Mouse (Mus musculus): ENCODE data around the gene Iqcf1. TPM values are rescaled to one million over a fixed set of nuclear protein-coding genes. Genes with fewer than 3 reads are reported as not detected.
"Not testable (repeated sequence)": the region's sequence is repeated elsewhere in the genome, so short reads cannot be mapped to it uniquely, and the experiment has no call there.

Gene Iqcf1
- total RNA-seq, 2 experiments from 2014 or later: not detected

DNA sequence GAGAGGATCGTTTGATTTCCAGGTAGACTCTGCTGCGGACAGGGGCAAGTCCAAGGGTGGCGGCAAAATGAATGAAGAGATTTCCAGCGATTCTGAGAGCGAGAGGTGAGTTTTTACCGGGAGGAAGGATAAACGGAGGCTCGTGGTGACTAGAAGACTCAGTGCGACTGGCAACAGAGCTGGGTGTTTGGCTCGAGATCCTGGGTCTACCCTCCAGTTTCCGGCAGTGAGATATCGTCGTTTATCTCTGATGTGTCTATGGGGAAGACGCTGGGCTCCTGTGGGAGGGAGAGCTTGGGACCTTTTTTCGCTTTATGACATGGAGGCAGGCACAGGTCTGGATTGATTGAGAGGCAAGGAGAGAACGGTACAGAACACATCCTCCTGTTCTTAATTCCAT lies 22.1 kb upstream of the Iqcf1 start:
- DNase-seq (ENCODE audit: low spot score in 2 of 2): no peak
- intact Hi-C loops (cut with DNase I): loop anchor here (2.0 to 5.0 kb wide), 3 partner anchors 29 to 190 kb away; partner anchors contain the start of gene Rpl29

DNA sequence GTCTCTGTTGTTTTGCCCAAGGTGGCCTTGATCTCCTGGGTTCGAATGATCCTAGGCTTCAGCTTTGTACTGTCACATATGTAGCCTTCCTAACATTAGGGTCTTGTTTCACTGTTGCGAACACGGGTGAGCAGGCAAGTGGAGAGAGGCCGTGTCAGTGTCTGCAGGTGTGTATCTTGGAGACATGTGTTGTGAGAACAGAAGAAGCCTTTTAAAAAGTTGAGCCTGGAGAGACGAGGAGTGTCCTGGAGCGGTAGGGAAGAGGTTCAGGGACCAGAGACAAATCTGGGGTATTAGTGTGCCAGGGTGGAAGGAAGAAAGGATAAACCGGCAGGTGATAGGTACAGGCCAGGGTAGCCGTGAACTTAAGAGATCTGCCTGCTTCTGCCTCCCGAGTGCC lies 21.7 kb upstream of the Iqcf1 start:
- peak in 1 of 2 experiments; percentile 2 for DNase-seq (ENCODE audit: low spot score in 2 of 2)
- intact Hi-C loops (cut with DNase I): loop anchor here (5.0 kb wide), 1 partner anchor 191 kb away; no protein-coding TSS in a partner anchor

DNA sequence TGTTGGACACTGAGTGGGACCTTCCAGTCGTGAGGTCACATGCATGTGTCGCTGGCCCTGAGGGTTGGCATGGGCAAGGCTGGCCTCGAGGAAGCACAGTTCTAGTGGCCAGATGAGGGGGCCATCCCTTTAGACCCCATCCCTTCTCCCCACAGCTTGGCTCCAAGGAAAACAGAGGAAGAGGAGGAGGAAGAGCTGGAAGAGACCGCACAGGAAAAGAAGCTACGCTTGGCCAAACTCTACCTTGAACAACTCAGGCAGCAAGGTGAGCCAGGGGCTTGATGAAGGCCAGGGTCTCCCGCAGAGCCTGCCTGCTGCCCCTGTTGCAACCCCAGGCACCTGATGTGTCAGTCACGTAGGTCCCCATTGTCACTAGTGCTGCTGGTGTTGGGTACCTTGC lies 19.2 kb upstream of the Iqcf1 start:
- intact Hi-C loops (cut with DNase I): no loop called here
- no peak for DNase-seq (ENCODE audit: low spot score in 2 of 2)

DNA sequence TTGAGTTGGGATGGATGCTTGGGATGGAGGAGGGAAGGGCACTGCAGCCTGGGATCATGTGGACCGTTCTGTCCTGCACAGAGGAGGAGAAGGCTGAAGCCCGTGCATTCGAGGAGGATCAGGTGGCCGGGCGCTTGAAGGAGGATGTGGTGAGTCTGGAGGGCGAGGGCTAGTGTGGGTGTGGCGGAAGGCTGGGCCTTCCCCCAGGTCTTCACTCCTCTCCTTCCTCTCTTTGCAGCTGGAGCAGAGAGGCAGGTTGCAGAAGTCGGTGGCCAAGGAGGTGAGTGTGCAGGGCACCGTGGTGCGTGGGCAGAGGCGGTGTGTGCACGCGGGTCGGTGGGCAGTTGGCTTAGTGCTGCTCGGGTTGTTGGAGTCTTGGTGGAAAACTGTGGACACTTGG lies 18.7 kb upstream of the Iqcf1 start:
- DNase-seq (ENCODE audit: low spot score in 2 of 2): no peak
- intact Hi-C loops (cut with DNase I): no loop called here

DNA sequence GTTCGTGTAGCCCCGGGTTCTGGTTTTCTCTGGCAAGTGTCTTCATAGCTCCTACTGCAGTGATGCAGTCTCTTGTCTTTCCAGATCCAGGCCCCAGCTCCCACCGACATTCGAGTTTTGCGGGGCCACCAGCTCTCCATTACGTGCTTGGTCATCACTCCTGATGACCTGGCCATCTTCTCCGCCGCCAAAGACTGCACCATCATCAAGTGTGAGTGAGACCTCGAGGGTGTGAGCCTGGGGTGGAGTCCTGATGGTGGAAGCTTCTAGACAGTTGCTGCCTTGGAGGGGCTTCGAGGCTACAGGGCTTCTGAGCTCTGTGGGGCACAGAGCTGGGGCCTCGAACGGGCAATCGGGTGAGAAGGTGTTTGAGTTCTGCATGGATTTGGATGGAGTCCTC lies 18.1 kb upstream of the Iqcf1 start:
- intact Hi-C loops (cut with DNase I): no loop called here
- DNase-seq (ENCODE audit: low spot score in 2 of 2): no peak

DNA sequence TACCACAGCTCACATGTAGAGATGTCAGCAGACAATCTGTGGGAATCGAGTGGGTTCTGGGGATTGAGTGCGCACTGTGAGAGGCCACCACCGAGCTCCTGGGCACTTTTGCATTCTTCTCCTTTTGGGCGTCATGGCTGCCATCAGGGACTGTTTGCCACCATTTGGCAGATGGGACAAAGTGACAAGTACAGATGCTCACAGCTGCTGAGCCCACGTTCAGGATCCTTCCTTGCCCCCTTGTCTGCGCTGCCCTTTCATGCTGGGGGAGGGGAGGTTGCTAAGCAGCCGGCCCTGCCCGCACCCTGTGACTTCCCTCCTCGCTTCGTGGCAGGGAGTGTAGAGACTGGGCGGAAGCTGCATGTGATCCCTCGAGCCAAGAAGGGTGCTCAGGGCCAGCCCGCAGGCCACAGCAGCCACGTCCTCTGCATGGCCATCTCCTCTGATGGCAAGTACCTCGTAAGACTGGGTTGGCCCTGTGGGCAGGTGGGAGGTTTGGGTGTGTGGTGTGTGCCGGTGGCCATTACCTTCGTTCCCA lies 17.1 kb upstream of the Iqcf1 start:
- intact Hi-C loops (cut with DNase I): no loop called here
- no peak for DNase-seq (ENCODE audit: low spot score in 2 of 2)

DNA sequence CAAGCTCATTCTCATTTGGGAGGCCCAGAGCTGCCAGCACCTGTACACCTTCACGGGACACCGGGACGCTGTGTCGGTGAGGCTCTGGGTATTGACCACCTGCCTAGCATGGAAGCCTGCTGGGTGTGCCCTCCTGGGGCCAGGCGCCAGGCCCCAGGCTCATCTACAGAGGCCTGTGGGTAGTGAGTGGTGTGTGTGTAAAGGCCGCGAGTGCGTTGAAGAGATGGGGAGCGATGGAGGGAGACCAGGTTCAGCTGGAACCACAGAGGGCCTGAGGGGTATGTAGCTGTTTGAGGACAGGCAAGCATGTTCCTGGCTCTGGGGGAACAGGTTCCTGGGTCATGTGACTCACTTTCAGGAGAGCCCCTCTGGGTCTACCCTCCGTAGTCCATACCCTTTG lies 16.6 kb upstream of the Iqcf1 start:
- intact Hi-C loops (cut with DNase I): no loop called here
- no peak for DNase-seq (ENCODE audit: low spot score in 2 of 2)

DNA sequence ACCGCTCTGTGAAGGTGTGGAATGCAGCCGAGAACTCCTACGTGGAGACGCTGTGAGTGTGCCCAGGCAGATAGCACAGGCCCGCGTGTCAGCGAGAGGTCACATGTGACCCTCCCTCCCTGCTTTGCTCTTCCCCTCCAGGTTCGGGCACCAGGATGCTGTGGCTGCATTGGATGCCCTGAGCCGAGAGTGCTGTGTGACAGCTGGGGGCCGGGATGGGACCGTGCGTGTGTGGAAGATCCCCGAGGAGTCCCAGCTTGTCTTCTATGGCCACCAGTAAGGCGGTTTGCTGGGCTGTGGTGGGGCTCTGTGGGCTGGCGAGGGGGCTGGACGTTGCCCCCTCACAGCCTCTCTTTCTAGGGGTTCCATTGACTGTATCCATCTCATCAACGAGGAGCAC lies 16.2 kb upstream of the Iqcf1 start:
- intact Hi-C loops (cut with DNase I): no loop called here
- DNase-seq (ENCODE audit: low spot score in 2 of 2): no peak

DNA sequence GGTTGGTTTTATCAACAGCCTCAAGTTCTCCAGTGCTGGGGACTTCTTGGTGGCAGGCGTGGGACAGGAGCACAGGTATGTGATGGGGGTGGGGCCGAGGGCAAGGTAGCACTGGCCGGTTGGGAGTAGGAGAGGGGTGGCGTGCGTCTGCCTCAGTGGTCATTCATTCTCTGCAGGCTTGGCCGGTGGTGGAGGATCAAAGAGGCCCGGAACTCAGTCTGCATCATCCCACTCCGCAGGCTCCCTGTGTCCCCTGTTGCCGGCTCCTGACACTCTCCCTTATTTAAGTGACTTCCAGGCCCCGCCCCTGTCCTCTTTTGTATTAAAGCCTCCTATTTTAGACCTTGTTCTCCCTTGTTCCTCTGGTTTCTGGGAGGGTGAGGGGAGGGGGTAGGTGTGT lies 14.7 kb upstream of the Iqcf1 start:
- DNase-seq (ENCODE audit: low spot score in 2 of 2): no peak
- intact Hi-C loops (cut with DNase I): no loop called here

DNA sequence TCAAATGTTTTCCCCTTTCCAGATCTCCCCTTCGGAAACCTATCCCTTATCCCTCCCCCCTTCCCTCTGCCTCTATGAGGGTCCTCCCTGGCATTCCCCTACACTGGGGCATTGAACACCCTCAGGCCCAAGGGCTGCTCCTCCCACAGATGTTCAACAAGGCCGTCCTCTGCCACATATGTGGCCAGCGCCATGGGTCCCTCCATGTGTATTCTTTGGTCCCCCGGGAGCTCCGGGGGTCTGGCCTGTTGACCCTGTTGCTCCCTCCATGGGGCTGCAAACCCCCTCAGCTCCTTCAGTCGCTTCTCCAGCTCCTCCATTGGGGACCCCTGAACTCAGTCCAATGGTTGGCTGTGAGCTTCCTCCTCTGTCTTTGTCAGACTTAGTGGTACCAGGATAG lies 12.2 kb upstream of the Iqcf1 start:
- DNase-seq (ENCODE audit: low spot score in 2 of 2); intact Hi-C loops (cut with DNase I): not testable (repeated sequence)

DNA sequence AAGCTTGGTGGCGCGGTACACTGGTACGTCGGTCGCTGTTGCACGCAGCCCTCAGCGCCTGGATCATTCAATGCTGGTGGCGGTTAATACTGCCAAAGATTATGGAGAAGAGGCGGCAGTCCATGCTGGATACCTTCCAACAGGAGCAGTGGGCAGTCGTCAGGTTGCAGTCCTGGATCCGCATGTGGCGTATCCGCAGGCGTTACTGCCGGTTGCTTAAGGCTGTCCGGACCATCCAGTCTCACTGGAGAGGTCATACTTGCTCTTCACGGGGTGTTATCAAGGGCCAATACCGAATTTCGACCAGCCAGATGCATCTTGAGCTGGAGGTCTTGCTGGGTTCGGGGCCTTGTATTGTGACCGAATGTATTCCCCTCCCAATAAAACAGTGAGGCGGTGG lies 2.1 kb downstream of the Iqcf1 start:
- no peak for DNase-seq (ENCODE audit: low spot score in 2 of 2)
- intact Hi-C loops (cut with DNase I): no loop called here

DNA sequence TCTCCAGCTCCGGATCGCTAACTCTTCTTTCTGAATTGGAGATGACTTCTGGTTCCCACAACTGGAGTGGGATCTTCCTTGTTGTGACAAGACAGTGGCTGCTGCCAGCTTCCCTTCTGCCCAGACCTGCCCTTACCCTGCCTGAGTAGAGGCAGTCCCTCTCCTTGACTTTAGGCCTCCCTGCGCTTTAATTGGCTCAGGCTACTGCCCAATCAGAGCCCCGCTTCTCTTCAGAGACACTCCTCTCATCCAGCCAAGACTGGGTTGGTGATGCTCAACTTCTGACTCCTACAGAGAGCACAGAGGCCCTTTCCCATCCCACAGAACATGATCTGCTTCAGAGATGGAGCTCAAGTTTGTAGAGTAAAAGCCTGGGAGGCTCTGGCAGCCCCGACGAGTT lies 4.5 kb downstream of the Iqcf1 start:
- intact Hi-C loops (cut with DNase I): no loop called here

DNA sequence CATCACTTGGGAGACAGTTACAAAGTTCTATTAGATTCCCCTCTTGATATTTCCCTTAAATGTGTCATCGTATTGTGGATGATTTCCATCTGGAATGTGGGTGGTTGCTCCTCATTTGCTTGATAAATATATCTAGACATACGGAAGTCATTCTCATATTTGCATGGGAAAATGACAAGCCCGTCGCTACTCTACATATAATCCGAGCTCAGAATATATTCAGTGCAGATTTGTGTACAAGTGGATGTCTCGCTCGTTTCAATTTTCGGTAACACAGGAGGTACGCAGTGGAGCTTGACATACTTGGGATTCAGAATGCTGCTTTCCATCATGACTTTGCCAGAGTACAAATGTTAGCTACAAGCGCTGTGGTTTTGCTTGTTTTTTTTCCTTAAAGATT lies 9.6 kb downstream of the Iqcf1 start:
- intact Hi-C loops (cut with DNase I): no loop called here
- no peak for DNase-seq (ENCODE audit: low spot score in 2 of 2)

More for the DNA sequence above, 4.5 kb downstream of the Iqcf1 start:
- no peak for DNase-seq (ENCODE audit: low spot score in 2 of 2)

DNA sequence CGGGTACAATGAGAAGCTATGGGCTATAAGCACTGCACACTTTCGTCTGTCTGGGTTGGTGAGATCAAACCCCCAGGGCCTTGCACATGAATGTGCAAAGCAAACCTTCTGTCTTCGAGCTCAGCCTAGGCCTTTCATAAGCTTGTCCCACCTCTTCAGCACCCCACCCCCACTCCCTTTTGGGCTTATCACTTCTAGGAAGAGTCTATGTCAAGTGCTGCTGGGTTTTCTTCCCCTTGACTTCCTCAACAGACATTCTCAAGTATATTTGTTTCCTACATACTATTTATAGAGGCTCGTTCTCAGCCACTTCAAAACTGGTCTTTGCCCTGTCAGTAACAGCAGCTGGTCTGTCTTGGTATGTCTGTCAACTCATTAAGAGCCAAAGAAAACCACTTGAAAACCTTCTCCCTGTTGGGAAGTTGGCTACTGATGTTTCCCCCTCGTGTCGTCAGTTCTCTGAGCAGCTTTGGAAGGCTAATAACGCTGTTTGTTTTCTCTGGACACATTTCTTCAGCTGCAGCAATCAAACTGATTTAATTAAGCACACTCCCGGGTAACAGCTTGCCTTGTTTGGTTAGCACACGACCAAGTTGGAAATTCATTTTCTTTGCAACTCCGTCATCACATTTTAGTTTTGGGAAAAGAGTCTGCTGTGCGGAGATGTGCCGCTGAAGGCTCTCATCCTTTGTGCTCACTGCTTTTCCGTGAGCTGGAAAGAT lies 13.1 kb downstream of the Iqcf1 start:
- DNase-seq (ENCODE audit: low spot score in 2 of 2): no peak
- intact Hi-C loops (cut with DNase I): no loop called here

DNA sequence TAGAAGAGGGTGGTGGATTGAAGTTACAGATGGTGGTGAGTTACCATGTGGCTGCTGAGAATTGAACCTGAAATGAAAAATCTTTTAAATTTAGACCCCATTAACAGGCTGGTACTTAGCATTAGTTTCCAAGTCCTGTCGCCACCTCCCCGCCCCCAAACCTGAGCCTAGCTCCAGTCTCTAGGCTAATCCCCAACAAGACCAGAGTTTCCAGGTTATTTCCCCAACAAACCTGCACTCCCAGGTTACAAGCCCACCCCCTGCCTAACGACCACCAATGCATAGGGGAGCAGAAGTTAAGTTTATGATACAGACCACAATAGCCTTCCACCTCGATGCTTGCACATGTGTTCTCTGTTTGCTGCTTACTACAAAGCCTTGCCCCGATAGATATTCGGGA lies 13.8 kb downstream of the Iqcf1 start:
- no peak for DNase-seq (ENCODE audit: low spot score in 2 of 2)
- intact Hi-C loops (cut with DNase I): no loop called here

DNA sequence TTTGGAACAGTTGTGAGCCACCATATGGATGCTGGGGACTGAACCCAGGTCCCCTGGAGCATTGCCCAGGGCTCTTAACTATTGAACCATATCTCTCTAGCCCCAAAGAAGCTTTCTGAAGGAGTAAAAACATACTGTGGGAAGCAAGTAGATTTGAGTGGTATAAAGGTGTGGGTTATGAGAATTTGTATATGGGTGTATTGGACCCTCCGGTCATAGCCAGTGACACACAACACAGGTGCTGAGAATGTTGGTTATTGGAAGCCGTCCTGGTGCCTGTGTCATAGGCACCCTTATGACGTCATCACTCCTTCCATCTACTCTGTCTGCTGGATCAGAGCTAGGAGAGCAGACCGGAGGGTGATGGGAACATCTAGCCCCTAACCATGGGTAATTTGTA lies 14.5 kb downstream of the Iqcf1 start, which contains the start of gene Iqcf5:
Gene Iqcf5 (plus strand): TSS at position 301 of the 400 bp plus-strand sequence.
- no peak for DNase-seq (ENCODE audit: low spot score in 2 of 2)
- intact Hi-C loops (cut with DNase I): no loop called here

DNA sequence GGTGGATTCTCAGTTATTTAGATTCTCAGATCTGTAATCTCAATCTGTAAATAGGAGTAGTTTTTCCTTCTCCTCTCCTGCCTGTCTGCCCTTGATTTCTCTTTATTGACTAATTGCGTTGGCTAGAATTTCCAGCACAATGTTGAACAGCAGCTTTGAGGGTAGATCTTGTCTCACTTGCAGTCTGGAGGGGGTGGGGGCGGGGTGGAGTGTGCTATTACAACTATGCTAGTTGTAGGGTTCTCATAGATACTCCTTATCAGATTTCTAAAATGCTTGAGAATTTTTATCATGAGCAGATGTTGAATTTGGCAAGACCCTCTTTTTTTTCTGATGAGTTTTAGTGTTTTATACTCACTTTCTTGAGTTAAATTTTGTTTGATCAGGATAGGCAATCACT lies 19.7 kb downstream of the Iqcf1 start:
- DNase-seq (ENCODE audit: low spot score in 2 of 2): no peak
- intact Hi-C loops (cut with DNase I): no loop called here

DNA sequence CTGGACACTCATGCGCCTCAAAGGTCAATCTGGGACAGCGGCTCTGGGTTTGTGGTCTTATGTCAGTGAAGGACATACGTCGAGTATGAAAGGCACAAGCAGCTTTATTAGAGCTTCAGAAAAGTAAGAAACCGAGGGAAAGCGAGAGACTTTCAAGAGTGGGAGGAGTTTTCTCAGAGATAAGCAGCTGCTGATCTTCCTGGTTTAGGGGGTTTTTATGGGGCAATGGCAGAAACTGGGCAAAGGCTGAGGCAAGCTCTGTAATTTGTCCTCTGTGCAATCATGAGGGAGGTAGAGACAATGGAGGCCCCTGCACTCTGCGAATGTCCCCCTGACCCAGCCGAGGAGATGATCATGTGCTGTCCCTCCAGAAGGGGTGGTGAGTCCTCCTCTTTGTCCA lies 20.1 kb downstream of the Iqcf1 start:
- DNase-seq (ENCODE audit: low spot score in 2 of 2): no peak
- intact Hi-C loops (cut with DNase I): no loop called here

DNA sequence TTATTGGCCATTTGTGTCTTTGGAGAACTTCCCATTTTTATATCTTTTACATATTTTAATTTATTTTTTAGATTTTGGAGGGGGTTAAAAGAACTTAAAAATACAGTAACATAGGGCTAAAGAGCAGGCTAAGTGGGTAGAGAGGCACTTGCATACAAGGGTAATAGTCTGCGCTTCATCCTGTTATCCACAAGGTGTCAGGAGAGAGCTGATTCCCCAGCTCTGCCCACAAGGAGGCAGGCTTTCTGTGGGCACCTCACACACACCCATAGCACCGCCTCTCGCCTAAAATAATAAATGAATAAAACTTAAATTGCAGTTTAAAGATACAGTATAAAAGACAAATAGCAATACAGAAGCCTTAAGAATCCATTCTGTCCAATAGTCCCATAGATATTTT lies 32.1 kb downstream of the Iqcf1 start:
- no peak for DNase-seq (ENCODE audit: low spot score in 2 of 2)
- intact Hi-C loops (cut with DNase I): loop anchor here (5.0 kb wide), 2 partner anchors 65 to 110 kb away; no protein-coding TSS in a partner anchor

DNA sequence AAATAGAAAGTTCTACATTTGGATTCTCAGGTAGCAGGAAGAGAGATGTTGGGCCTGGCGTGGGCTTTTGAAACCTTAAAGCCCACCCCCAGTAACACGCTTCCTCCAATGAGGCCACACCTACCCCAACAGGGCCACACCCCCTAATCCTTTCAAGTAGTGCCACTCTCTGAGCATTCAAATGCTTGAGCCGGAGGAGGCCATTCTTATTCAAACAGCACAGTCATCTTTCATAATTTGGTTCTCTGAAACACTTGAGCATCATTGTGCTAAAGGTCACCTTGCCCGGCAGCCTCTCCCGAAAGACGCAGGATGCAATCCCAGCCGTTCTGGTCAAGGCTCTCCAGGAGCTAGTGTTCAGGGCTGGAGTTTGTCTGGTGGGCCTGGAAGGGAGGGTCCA lies 34.5 kb downstream of the Iqcf1 start:
- no peak for DNase-seq (ENCODE audit: low spot score in 2 of 2)
- intact Hi-C loops (cut with DNase I): loop anchor here (5.0 kb wide), 2 partner anchors 63 to 108 kb away; no protein-coding TSS in a partner anchor

DNA sequence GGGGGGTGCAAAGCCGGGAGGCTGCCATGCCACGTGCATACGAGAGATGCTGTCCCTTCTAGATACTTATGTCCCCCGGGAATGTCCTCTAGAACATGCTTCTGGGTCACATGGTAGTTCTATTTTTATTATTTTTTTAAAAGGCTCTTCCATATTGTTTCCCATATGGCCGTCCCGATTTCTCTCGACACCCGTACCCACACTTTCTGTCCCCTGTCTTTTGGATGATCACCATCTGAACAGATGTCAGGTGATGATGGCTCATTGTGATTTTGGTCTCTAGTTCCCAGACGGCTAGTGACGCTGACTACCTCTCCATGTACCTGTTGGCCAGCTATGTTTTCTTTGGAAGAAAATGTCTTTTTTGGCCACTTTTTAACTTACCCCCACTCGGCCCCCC lies 35.2 kb downstream of the Iqcf1 start:
- intact Hi-C loops (cut with DNase I): loop anchor here (5.0 kb wide), 2 partner anchors 62 to 107 kb away; no protein-coding TSS in a partner anchor
- DNase-seq (ENCODE audit: low spot score in 2 of 2): peak; percentile 18 to 26
